Mouse (Mus musculus) hindbrain, embryonic 13.5 days (tissue): ENCODE results near the gene Cdkal1. TPM values are rescaled to one million over a fixed set of nuclear protein-coding genes. Genes with fewer than 3 reads are reported as not detected.
A peak's percentile ranks its signal among the peaks of the same experiment; 100 is the strongest.

Experiments
- ATAC-seq: fragments of 200-750 bp; cut with Nextera tagmentation; 2 replicates; pipeline ENCODE4 v1.8.0; 2017; ENCODE audit warnings: moderate TSS enrichment; ENCODE audit not compliant: low FRiP score
- H3K27ac ChIP-seq: fragments of 300-500 bp; sonication (generic); 2 replicates; pipeline ENCODE4 v1.5.1; 2015; ENCODE audit warnings: inconsistent platforms, mild to moderate bottlenecking, moderate library complexity
- H3K27me3 ChIP-seq: fragments of 300-500 bp; sonication (generic); 2 replicates; pipeline ENCODE4 v1.6.1; 2015; ENCODE audit warnings: mild to moderate bottlenecking, inconsistent platforms
- H3K36me3 ChIP-seq: fragments of 300-500 bp; sonication (generic); 2 replicates; pipeline ENCODE4 v1.6.1; 2015; ENCODE audit warnings: mild to moderate bottlenecking, inconsistent platforms
- H3K4me1 ChIP-seq: fragments of 300-500 bp; sonication (generic); replicated peaks from 2 replicates; pipeline ENCODE4 v1.6.1; 2015; ENCODE audit warnings: inconsistent platforms
- H3K4me2 ChIP-seq: fragments of 300-500 bp; sonication (generic); 2 replicates; pipeline ENCODE4 v1.6.1; 2015; ENCODE audit warnings: inconsistent platforms, mild to moderate bottlenecking, moderate library complexity
- H3K4me3 ChIP-seq: fragments of 300-500 bp; sonication (generic); 2 replicates; pipeline ENCODE4 v1.5.1; 2015; ENCODE audit warnings: mild to moderate bottlenecking, inconsistent platforms
- H3K9ac ChIP-seq: fragments of 300-500 bp; sonication (generic); 2 replicates; pipeline ENCODE4 v1.6.1; 2015; ENCODE audit warnings: mild to moderate bottlenecking, inconsistent platforms
- H3K9me3 ChIP-seq: fragments of 300-500 bp; sonication (generic); 2 replicates; pipeline ENCODE4 v1.6.1; 2016; ENCODE audit warnings: inconsistent platforms
- WGBS: fragments of 180-500 bp; shearing (Covaris S2); methylation state at CpG from one replicate; pipeline ENCODE4 v1.1.7; 2015; 5-methylcytosine and 5-hydroxymethylcytosine counted together
- polyA plus RNA-seq: library from polyadenylated mRNA; unstranded; fragments of >200 nt; fragmentation: Nextera tagmentation; extraction: Ambion mirVana; gene quantifications from 2 replicates; pipeline ENCODE4 v1.2.1, GENCODE M21; 2015

The Cdkal1 gene
- polyA plus RNA-seq, 1 experiment from 2014 or later: 24.3 TPM

GRCm38 (mm10) chr13:29537906-29538305, 317.6 kb downstream of the Cdkal1 start:
- H3K9ac ChIP-seq: no peak overlapping the region
- no peak for ATAC-seq
- H3K4me1 ChIP-seq: peaks cover 6% of the 10 kb centered on the region; the same call in 1 of the 2 replicates
- H3K4me3 ChIP-seq: no peak overlapping the region
- no peaks in the 10 kb centered on the region for H3K27me3 ChIP-seq
- no peaks in the 10 kb centered on the region for H3K36me3 ChIP-seq
- WGBS: 50% methylated on average over 1 of the region's 1 CpGs
- H3K4me2 ChIP-seq: no peak overlapping the region
- peak overlapping the region; percentile 52 for H3K27ac ChIP-seq
- H3K9me3 ChIP-seq: no peaks in the 10 kb centered on the region

GRCm38 (mm10) chr13:29533586-29533985, 321.9 kb downstream of the Cdkal1 start:
- WGBS: 87% methylated on average over 5 of the region's 5 CpGs
- Histone ChIP-seq H3K4me2 (no peak overlapping the region), H3K4me1 (peaks cover 6% of the 10 kb centered on the region; the same call in 1 of the 2 replicates), H3K36me3 (no peaks in the 10 kb centered on the region), H3K27me3 (no peaks in the 10 kb centered on the region), H3K27ac (no peak overlapping the region), H3K9me3 (no peaks in the 10 kb centered on the region), H3K9ac (no peak overlapping the region), H3K4me3 (no peak overlapping the region)
- no peak for ATAC-seq

GRCm38 (mm10) chr13:29528344-29528743, 327.1 kb downstream of the Cdkal1 start:
- no peak for ATAC-seq
- no peak overlapping the region for H3K4me3 ChIP-seq
- H3K9me3 ChIP-seq: no peaks in the 10 kb centered on the region
- no peaks in the 10 kb centered on the region for H3K36me3 ChIP-seq
- no peaks in the 10 kb centered on the region for H3K4me1 ChIP-seq
- no peak overlapping the region for H3K4me2 ChIP-seq
- H3K9ac ChIP-seq: no peak overlapping the region
- 87% methylated on average over 5 of the region's 5 CpGs for WGBS
- H3K27me3 ChIP-seq: no peaks in the 10 kb centered on the region
- H3K27ac ChIP-seq: no peak overlapping the region

GRCm38 (mm10) chr13:29521321-29521720, 334.2 kb downstream of the Cdkal1 start:
- WGBS: 80% methylated on average over 4 of the region's 4 CpGs
- H3K4me3 ChIP-seq: no peak overlapping the region
- peak; percentile 49; the same call in 1 of the 2 replicates for ATAC-seq
- H3K4me1 ChIP-seq: peaks cover 3% of the 10 kb centered on the region; the same call in 1 of the 2 replicates
- no peak overlapping the region for H3K4me2 ChIP-seq
- no peak overlapping the region for H3K9ac ChIP-seq
- no peaks in the 10 kb centered on the region for H3K36me3 ChIP-seq
- no peaks in the 10 kb centered on the region for H3K27me3 ChIP-seq
- no peaks in the 10 kb centered on the region for H3K9me3 ChIP-seq
- no peak overlapping the region for H3K27ac ChIP-seq

GRCm38 (mm10) chr13:29514071-29514470, 341.4 kb downstream of the Cdkal1 start:
- 83% methylated on average over 1 of the region's 1 CpGs for WGBS
- no peak overlapping the region for H3K4me2 ChIP-seq
- no peaks in the 10 kb centered on the region for H3K4me1 ChIP-seq
- H3K4me3 ChIP-seq: no peak overlapping the region
- H3K36me3 ChIP-seq: no peaks in the 10 kb centered on the region
- no peak overlapping the region for H3K9ac ChIP-seq
- no peak overlapping the region for H3K27ac ChIP-seq
- ATAC-seq: no peak
- H3K27me3 ChIP-seq: no peaks in the 10 kb centered on the region
- no peaks in the 10 kb centered on the region for H3K9me3 ChIP-seq

- WGBS: 42% methylated on average over 4 of the region's 4 CpGs
- Histone ChIP-seq H3K9ac (no peak overlapping the region), H3K36me3 (no peaks in the 10 kb centered on the region), H3K4me2 (no peak overlapping the region), H3K27me3 (no peaks in the 10 kb centered on the region), H3K27ac (no peak overlapping the region), H3K9me3 (no peaks in the 10 kb centered on the region), H3K4me1 (peaks cover 22% of the 10 kb centered on the region), H3K4me3 (no peak overlapping the region)
- no peak for ATAC-seq
Measured at GRCm38 (mm10) chr13:29504861-29505568, 350.5 kb downstream of the Cdkal1 start.

GRCm38 (mm10) chr13:29503147-29504044, 352.1 kb downstream of the Cdkal1 start:
- Histone ChIP-seq H3K4me2 (no peak overlapping the region), H3K36me3 (no peaks in the 10 kb centered on the region), H3K9ac (no peak overlapping the region), H3K4me3 (no peak overlapping the region), H3K4me1 (peaks cover 22% of the 10 kb centered on the region), H3K9me3 (no peaks in the 10 kb centered on the region), H3K27me3 (no peaks in the 10 kb centered on the region), H3K27ac (no peak overlapping the region)
- WGBS: 70% methylated on average over 6 of the region's 6 CpGs
- no peak for ATAC-seq

GRCm38 (mm10) chr13:29502481-29503146, 352.9 kb downstream of the Cdkal1 start:
- Histone ChIP-seq H3K27ac (no peak overlapping the region), H3K9me3 (no peaks in the 10 kb centered on the region), H3K27me3 (no peaks in the 10 kb centered on the region), H3K4me2 (no peak overlapping the region), H3K4me3 (no peak overlapping the region), H3K36me3 (no peaks in the 10 kb centered on the region), H3K4me1 (peaks cover 22% of the 10 kb centered on the region), H3K9ac (no peak overlapping the region)
- 83% methylated on average over 5 of the region's 5 CpGs for WGBS
- ATAC-seq: no peak

GRCm38 (mm10) chr13:29501173-29501572, 354.3 kb downstream of the Cdkal1 start:
- no peak overlapping the region for H3K27ac ChIP-seq
- no peak for ATAC-seq
- no peaks in the 10 kb centered on the region for H3K9me3 ChIP-seq
- no peaks in the 10 kb centered on the region for H3K27me3 ChIP-seq
- H3K4me2 ChIP-seq: no peak overlapping the region
- 72% methylated on average over 2 of the region's 2 CpGs for WGBS
- no peak overlapping the region for H3K4me3 ChIP-seq
- H3K36me3 ChIP-seq: no peaks in the 10 kb centered on the region
- H3K9ac ChIP-seq: no peak overlapping the region
- H3K4me1 ChIP-seq: peaks cover 19% of the 10 kb centered on the region

- 70% methylated on average over 2 of the region's 2 CpGs for WGBS
- H3K27me3 ChIP-seq: no peaks in the 10 kb centered on the region
- no peak overlapping the region for H3K27ac ChIP-seq
- no peaks in the 10 kb centered on the region for H3K36me3 ChIP-seq
- peaks cover 11% of the 10 kb centered on the region; the same call in 1 of the 2 replicates for H3K4me1 ChIP-seq
- no peaks in the 10 kb centered on the region for H3K9me3 ChIP-seq
- no peak overlapping the region for H3K4me2 ChIP-seq
- H3K9ac ChIP-seq: no peak overlapping the region
- no peak overlapping the region for H3K4me3 ChIP-seq
- ATAC-seq: no peak
Measured at GRCm38 (mm10) chr13:29499750-29500149, 355.7 kb downstream of the Cdkal1 start.

- no peaks in the 10 kb centered on the region for H3K4me1 ChIP-seq
- WGBS: 92% methylated on average over 7 of the region's 7 CpGs
- H3K27ac ChIP-seq: no peak overlapping the region
- ATAC-seq: no peak
- no peaks in the 10 kb centered on the region for H3K27me3 ChIP-seq
- no peaks in the 10 kb centered on the region for H3K36me3 ChIP-seq
- H3K9ac ChIP-seq: no peak overlapping the region
- H3K9me3 ChIP-seq: no peaks in the 10 kb centered on the region
- H3K4me3 ChIP-seq: no peak overlapping the region
- H3K4me2 ChIP-seq: no peak overlapping the region
Measured at GRCm38 (mm10) chr13:29497286-29497685, 358.2 kb downstream of the Cdkal1 start.

GRCm38 (mm10) chr13:29490341-29490740, 365.1 kb downstream of the Cdkal1 start:
- no peaks in the 10 kb centered on the region for H3K9me3 ChIP-seq
- H3K9ac ChIP-seq: no peak overlapping the region
- peaks cover 9% of the 10 kb centered on the region for H3K4me1 ChIP-seq
- H3K4me3 ChIP-seq: no peak overlapping the region
- no peak overlapping the region for H3K4me2 ChIP-seq
- H3K27me3 ChIP-seq: no peaks in the 10 kb centered on the region
- ATAC-seq: no peak
- no peak overlapping the region for H3K27ac ChIP-seq
- H3K36me3 ChIP-seq: no peaks in the 10 kb centered on the region
- 54% methylated on average over 8 of the region's 8 CpGs for WGBS
